Mouse (Mus musculus) bone marrow macrophage, adult 2 months (primary cell): Measurements from ENCODE around the gene Hcn2. TPM values are rescaled to one million over a fixed set of nuclear protein-coding genes. Genes with fewer than 3 reads are reported as not detected.
A peak's percentile ranks its signal among the peaks of the same experiment; 100 is the strongest.

Source experiments
- H3K27ac ChIP-seq: 2 replicates; pipeline ENCODE4 v1.5.1; 2012; ENCODE audit warnings: low read depth, low read length; ENCODE audit not compliant: insufficient read depth
- H3K4me1 ChIP-seq: 2 replicates; pipeline ENCODE4 v1.6.1; 2012; ENCODE audit warnings: low read length; ENCODE audit not compliant: control insufficient read depth, insufficient read depth
- H3K4me3 ChIP-seq: 2 replicates; pipeline ENCODE4 v1.5.1; 2012; ENCODE audit warnings: mild to moderate bottlenecking, low read length, moderate library complexity; ENCODE audit not compliant: insufficient read depth
- CTCF ChIP-seq: IDR thresholded peaks from 2 replicates; pipeline ENCODE4 v1.5.1; 2012; ENCODE audit warnings: low read depth, mild to moderate bottlenecking, low read length, moderate library complexity
- POLR2A ChIP-seq: IDR thresholded peaks from 2 replicates; pipeline ENCODE4 v1.6.1; 2012; ENCODE audit warnings: mild to moderate bottlenecking, low read depth, low read length, borderline replicate concordance
- polyA plus RNA-seq: library from polyadenylated mRNA; stranded (reverse); fragments of >200 nt; gene quantifications from 2 replicates; pipeline ENCODE4 v1.2.4, GENCODE M21; 2012; ENCODE audit not compliant: missing spikeins, insufficient read depth, insufficient read length

Gene Hcn2
- polyA plus RNA-seq, 1 experiment, result 0.86 TPM

GRCm38 (mm10) chr10:79767372-79768244, 51.2 kb downstream of the Hcn2 start:
- Histone ChIP-seq H3K4me1 (peaks cover 31% of the 10 kb centered on the region), H3K4me3 (peak overlapping the region; percentile 86), H3K27ac (peak overlapping the region; percentile 42)
- TF ChIP-seq POLR2A (no peak), CTCF (no peak)

- Histone ChIP-seq H3K27ac (no peak overlapping the region), H3K4me1 (peaks cover 24% of the 10 kb centered on the region), H3K4me3 (no peak overlapping the region)
- TF ChIP-seq POLR2A (no peak), CTCF (peak; percentile 86)
These were observed 52.0 kb downstream of the Hcn2 start for GRCm38 (mm10) chr10:79768400-79768799.

- H3K4me3 ChIP-seq, result no peak overlapping the region
- no peak for TF ChIP-seq POLR2A
- TF ChIP-seq CTCF, result no peak
- peaks cover 15% of the 10 kb centered on the region for H3K4me1 ChIP-seq
- H3K27ac ChIP-seq, result no peak overlapping the region
These were observed 52.9 kb downstream of the Hcn2 start for GRCm38 (mm10) chr10:79769329-79769728.

GRCm38 (mm10) chr10:79772320-79772719, 55.9 kb downstream of the Hcn2 start:
- Histone ChIP-seq H3K4me1 (peaks cover 3% of the 10 kb centered on the region; the same call in 1 of the 2 replicates), H3K27ac (no peak overlapping the region), H3K4me3 (no peak overlapping the region)
- TF ChIP-seq POLR2A (no peak), CTCF (no peak)

- TF ChIP-seq CTCF (no peak), POLR2A (no peak)
- Histone ChIP-seq H3K4me1 (no peaks in the 10 kb centered on the region), H3K27ac (no peak overlapping the region), H3K4me3 (no peak overlapping the region)
These were observed 56.8 kb downstream of the Hcn2 start for GRCm38 (mm10) chr10:79773208-79773607.

- Histone ChIP-seq H3K4me3 (no peak overlapping the region), H3K27ac (no peak overlapping the region), H3K4me1 (no peaks in the 10 kb centered on the region)
- TF ChIP-seq POLR2A (no peak), CTCF (no peak)
These were observed 58.2 kb downstream of the Hcn2 start for GRCm38 (mm10) chr10:79774486-79775279.

GRCm38 (mm10) chr10:79777103-79777531, 60.7 kb downstream of the Hcn2 start, which contains the start of gene Fstl3:
Gene Fstl3, plus strand, starts transcription at chr10:79777272.
- peak within 1 kb of the TSS; percentile 18; the same call in 1 of the 2 replicates for H3K4me3 ChIP-seq
- H3K27ac ChIP-seq, result no peak within 1 kb of the TSS

GRCm38 (mm10) chr10:79778006-79778405, 61.6 kb downstream of the Hcn2 start:
- TF ChIP-seq POLR2A (no peak), CTCF (no peak)
- no peak overlapping the region for H3K27ac ChIP-seq
- H3K4me1 ChIP-seq, result peaks cover 5% of the 10 kb centered on the region
- H3K4me3 ChIP-seq, result no peak overlapping the region

More at GRCm38 (mm10) chr10:79777103-79777531, 60.7 kb downstream of the Hcn2 start, which contains the start of gene Fstl3:
- peaks cover 5% of the 10 kb centered on the region for H3K4me1 ChIP-seq
- TF ChIP-seq CTCF, result no peak
- TF ChIP-seq POLR2A, result no peak

- peaks cover 5% of the 10 kb centered on the region for H3K4me1 ChIP-seq
- no peak overlapping the region for H3K4me3 ChIP-seq
- TF ChIP-seq CTCF (no peak), POLR2A (no peak)
- H3K27ac ChIP-seq, result no peak overlapping the region
These were observed 62.8 kb downstream of the Hcn2 start for GRCm38 (mm10) chr10:79779193-79779592.
